Mouse (Mus musculus) CH12.LX (cell line): ENCODE measurements around the gene Tmem192. TPM values are rescaled to one million over a fixed set of nuclear protein-coding genes. Genes with fewer than 3 reads are reported as not detected.

ENCODE experiments used
- DNase-seq: peaks from one replicate; pipeline ENCODE4 v3.0.0-alpha.2; 2013; ENCODE audit errors: extremely low read depth
- H3K27ac ChIP-seq: 2 replicates; pipeline ENCODE4 v1.5.1; 2012; ENCODE audit warnings: low read depth, mild to moderate bottlenecking, control low read depth, moderate library complexity; ENCODE audit not compliant: insufficient read depth
- H3K27me3 ChIP-seq: replicated peaks from 2 replicates; pipeline ENCODE3; 2012; ENCODE audit warnings: inconsistent platforms
- H3K36me3 ChIP-seq, 2 experiments: replicated peaks in 1 of 2; 2 replicates each; pipeline versions ENCODE3 to v1.6.1; 2012; ENCODE audit warnings: inconsistent platforms in 1 of 2, low read length in 1 of 2, mild to moderate bottlenecking in 1 of 2, mixed read lengths in 1 of 2, moderate library complexity in 1 of 2; ENCODE audit not compliant: control insufficient read depth in 1 of 2, insufficient read depth in 1 of 2
- H3K4me1 ChIP-seq, 2 experiments: 2 replicates each; pipeline ENCODE4 v1.6.1; 2012; ENCODE audit warnings: inconsistent platforms in 1 of 2, moderate library complexity in 1 of 2; ENCODE audit not compliant: insufficient read depth in 2 of 2, control insufficient read depth in 1 of 2
- H3K4me2 ChIP-seq: 2 replicates; pipeline ENCODE4 v1.6.1; 2012; ENCODE audit warnings: low read depth, mild to moderate bottlenecking, control low read depth; ENCODE audit not compliant: poor library complexity, insufficient read depth, severe bottlenecking
- H3K4me3 ChIP-seq, 3 experiments: fragments of 150-350 bp in 1 of 3; sonication (generic) in 1 of 3; replicated peaks in 1 of 3; 2 replicates each; pipeline versions ENCODE3 to v1.5.1; 2011 to 2012; ENCODE audit warnings: low read depth in 2 of 3, low read length in 2 of 3, mild to moderate bottlenecking in 2 of 3, moderate library complexity in 2 of 3, control low read depth in 1 of 3, improper control_type of control experiment in 1 of 3, inconsistent platforms in 1 of 3, mixed read lengths in 1 of 3; ENCODE audit not compliant: poor library complexity in 1 of 3
- H3K79me2 ChIP-seq: replicated peaks from 2 replicates; pipeline ENCODE4 v1.6.1; 2012; ENCODE audit warnings: mild to moderate bottlenecking, moderate library complexity; ENCODE audit not compliant: control insufficient read depth, poor library complexity, insufficient read depth, severe bottlenecking; ENCODE audit errors: extremely low read depth
- H3K9ac ChIP-seq: 2 replicates; pipeline ENCODE4 v1.6.1; 2012; ENCODE audit warnings: low read depth, mild to moderate bottlenecking, control low read depth, moderate library complexity; ENCODE audit not compliant: insufficient read depth
- H3K9me3 ChIP-seq: replicated peaks from 2 replicates; pipeline ENCODE3; 2012; ENCODE audit warnings: low read length, inconsistent platforms, mixed read lengths
- CHD1 ChIP-seq: IDR thresholded peaks from 2 replicates; pipeline ENCODE4 v1.6.1; 2012; ENCODE audit warnings: low read depth, low read length, improper control_type of control experiment, inconsistent platforms
- CTCF ChIP-seq, 2 experiments: IDR thresholded peaks in 1 of 2; conservative IDR thresholded peaks in 1 of 2; 2 replicates each; pipeline ENCODE4 v1.5.1; 2011 to 2012; ENCODE audit warnings: low read depth in 2 of 2, low read length in 2 of 2, improper control_type of control experiment in 1 of 2, inconsistent platforms in 1 of 2, mild to moderate bottlenecking in 1 of 2, moderate library complexity in 1 of 2
- IRF4 ChIP-seq: IDR thresholded peaks from 2 replicates; pipeline ENCODE4 v1.6.1; 2014; ENCODE audit warnings: low read depth, mild to moderate bottlenecking, inconsistent platforms, low read length, improper control_type of control experiment
- KAT2A ChIP-seq: IDR thresholded peaks from 2 replicates; pipeline ENCODE4 v1.6.1; 2012; ENCODE audit warnings: low read length, improper control_type of control experiment, inconsistent platforms; ENCODE audit not compliant: insufficient replicate concordance
- MAFK ChIP-seq: IDR thresholded peaks from 2 replicates; pipeline ENCODE4 v1.6.1; 2011; ENCODE audit warnings: low read length, improper control_type of control experiment; ENCODE audit not compliant: insufficient replicate concordance
- MEF2A ChIP-seq: IDR thresholded peaks from 2 replicates; pipeline ENCODE4 v1.6.1; 2014; ENCODE audit warnings: low read depth, mild to moderate bottlenecking, inconsistent platforms, low read length, improper control_type of control experiment, borderline replicate concordance
- MXI1 ChIP-seq: IDR thresholded peaks from 2 replicates; pipeline ENCODE4 v1.6.1; 2011; ENCODE audit warnings: mild to moderate bottlenecking, low read depth, low read length, improper control_type of control experiment
- RCOR1 ChIP-seq: conservative IDR thresholded peaks from 2 replicates; pipeline ENCODE4 v1.6.1; 2012; ENCODE audit warnings: low read depth, mild to moderate bottlenecking, inconsistent platforms, low read length, improper control_type of control experiment
- SIN3A ChIP-seq: IDR thresholded peaks from 2 replicates; pipeline ENCODE4 v1.6.1; 2012; ENCODE audit warnings: low read length, improper control_type of control experiment, inconsistent platforms
- TBP ChIP-seq: conservative IDR thresholded peaks from 2 replicates; pipeline ENCODE4 v1.6.1; 2011; ENCODE audit warnings: low read depth, low read length, improper control_type of control experiment
- ZMIZ1 ChIP-seq: IDR thresholded peaks from 2 replicates; pipeline ENCODE4 v1.6.1; 2012; ENCODE audit warnings: low read depth, mild to moderate bottlenecking, inconsistent platforms, low read length, improper control_type of control experiment
- ZNF384 ChIP-seq: IDR thresholded peaks from 2 replicates; pipeline ENCODE4 v1.6.1; 2012; ENCODE audit warnings: low read depth, low read length, improper control_type of control experiment, inconsistent platforms
- dilution Hi-C: fragments of 300-500 bp; cut with MboI; formaldehyde crosslinking; loops from 2 replicates; pipeline ENCODE4 v1.14.3; 2020; ENCODE audit warnings: low sequenced_read_pairs; ENCODE audit not compliant: extremely low pct_unique_long_range_greater_than_20kb, extremely low pct_ligation_motif_present
- in situ Hi-C: fragments of 300-500 bp; cut with MboI; formaldehyde crosslinking; loops from 3 replicates; pipeline ENCODE4 v1.14.3; 2019; ENCODE audit warnings: low sequenced_read_pairs, low pct_ligation_motif_present, low pct_unique_long_range_greater_than_20kb, mixed read lengths
- polyA plus RNA-seq: library from polyadenylated mRNA; unstranded; fragments of >175 nt; gene quantifications from 2 replicates; pipeline ENCODE4 v1.2.1, GENCODE M21; 2012; ENCODE audit warnings: low read depth; ENCODE audit not compliant: insufficient read length
- total RNA-seq, 2 experiments: library from RNA; depleted of rRNA; stranded (reverse); fragments of 300-350 nt in 1 of 2; fragments of >200 nt in 1 of 2; gene quantifications; 2 replicates each; pipeline ENCODE4 v1.2.3; 2012 to 2014

Tmem192 gene
- total and polyA plus RNA-seq, 3 experiments, result 19.5 to 72.1 (median 20.6) TPM

GRCm38 (mm10) chr8:64946820-64947697, at the start of gene Tmem192 (continued):
- TF ChIP-seq MAFK (no peak), MXI1 (peak; percentile 82)

DNA sequence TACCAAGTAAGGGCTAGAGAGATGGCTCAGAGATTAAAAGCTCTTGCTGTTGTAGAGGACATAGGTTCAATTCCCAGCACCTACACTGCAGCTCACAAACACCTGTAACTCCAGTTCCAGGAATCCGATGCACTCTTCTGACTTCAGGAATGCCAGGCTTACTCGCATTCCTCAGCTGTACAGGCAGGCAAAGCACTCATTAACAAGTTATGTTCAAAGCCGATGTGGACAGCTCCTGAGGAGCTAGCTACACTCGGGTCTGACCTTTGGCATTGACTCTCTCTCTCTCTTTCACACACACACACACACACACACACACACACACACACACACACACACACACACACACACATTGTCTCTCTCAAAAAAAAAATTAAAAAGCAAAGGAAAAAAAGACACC, 48.3 kb upstream of the Tmem192 start:
- in situ Hi-C loops (no loop called here), dilution Hi-C loops (no loop called here)
- Histone ChIP-seq H3K36me3 (no peaks in the 10 kb centered on the region), H3K9me3 (no peaks in the 10 kb centered on the region), H3K4me1 (0 out of 4 replicates have a peak, but pooled peaks cover 0 to 4% of the 10 kb centered on the region in 2 experiments), H3K27me3 (no peaks in the 10 kb centered on the region), H3K4me3 (no peak overlapping the region), H3K9ac (no peak overlapping the region), H3K79me2 (no peaks in the 10 kb centered on the region), H3K27ac (no peak overlapping the region), H3K4me2 (no peak overlapping the region)
- no peak for DNase-seq
- TF ChIP-seq KAT2A, result no peak
- TF ChIP-seq ZMIZ1, result no peak
- no peak for TF ChIP-seq CHD1
- no peak for TF ChIP-seq RCOR1
- TF ChIP-seq MAFK, result no peak
- TF ChIP-seq MEF2A, result no peak
- TF ChIP-seq IRF4, result no peak
- TF ChIP-seq SIN3A, result no peak
- no peak for TF ChIP-seq TBP
- TF ChIP-seq ZNF384, result no peak

DNA sequence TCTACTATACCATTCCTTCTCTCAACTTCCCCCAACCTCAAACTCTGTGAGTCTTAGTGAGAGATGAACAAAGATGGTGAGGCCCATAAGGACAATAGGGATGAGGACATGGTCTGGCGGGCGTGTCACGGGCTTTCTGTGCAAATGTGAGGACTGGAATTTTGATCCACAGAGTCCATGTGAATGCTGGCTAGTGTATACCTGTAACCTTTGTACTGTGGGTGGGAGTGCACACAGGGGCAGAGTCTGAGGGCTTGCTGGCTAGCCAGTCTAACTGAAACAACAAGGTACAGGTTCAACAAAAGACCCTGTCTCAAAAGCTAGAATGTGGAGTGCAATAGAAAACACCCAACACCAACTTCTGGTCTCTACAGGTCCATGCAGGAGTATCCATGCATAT, 46.3 kb upstream of the Tmem192 start:
- no peaks in the 10 kb centered on the region for H3K27me3 ChIP-seq
- H3K79me2 ChIP-seq, result no peaks in the 10 kb centered on the region
- no peak for DNase-seq
- 0 out of 4 replicates have a peak, but pooled peaks cover 0 to 4% of the 10 kb centered on the region in 2 experiments for H3K4me1 ChIP-seq
- dilution Hi-C loops (no loop called here), in situ Hi-C loops (no loop called here)
- no peaks in the 10 kb centered on the region for H3K9me3 ChIP-seq
- no peaks in the 10 kb centered on the region for H3K36me3 ChIP-seq
- no peak for TF ChIP-seq CTCF (conservative IDR thresholded peaks at IDR 0.05 in 1 of 2, IDR thresholded peaks at IDR 0.05 in 1 of 2; ENCODE audit: low read depth in 2 of 2, low read length in 2 of 2)
- no peak overlapping the region for H3K9ac ChIP-seq
- H3K4me3 ChIP-seq, result no peak overlapping the region
- no peak overlapping the region for H3K4me2 ChIP-seq
- no peak overlapping the region for H3K27ac ChIP-seq
